Mouse (Mus musculus) left cerebral cortex, adult 9 months (tissue): Measurements from ENCODE around the gene Tnks2.
"Not testable (repeated sequence)": the region's sequence is repeated elsewhere in the genome, so short reads cannot be mapped to it uniquely, and the experiment has no call there.

Experiments
- DNase-seq, 2 experiments: peaks; one replicate each; pipeline ENCODE4 v3.0.0; 2022; ENCODE audit warnings: low spot score in 2 of 2

The Tnks2 gene

GRCm38 (mm10) chr19:36822701-36823100 is 11.3 kb upstream of the Tnks2 start:
- no peak for DNase-seq

- no peak for DNase-seq
Observed at GRCm38 (mm10) chr19:36827650-36828049, 6.4 kb upstream of the Tnks2 start.

GRCm38 (mm10) chr19:36828322-36828721 is 5.7 kb upstream of the Tnks2 start:
- DNase-seq, result no peak

GRCm38 (mm10) chr19:36832951-36833787 is 863 bp upstream of the Tnks2 start:
- DNase-seq, result no peak

- no peak for DNase-seq
Observed at GRCm38 (mm10) chr19:36834532-36835431, 750 bp downstream of the Tnks2 start.

GRCm38 (mm10) chr19:36836035-36836434 is 2.0 kb downstream of the Tnks2 start:
- no peak for DNase-seq

GRCm38 (mm10) chr19:36840301-36840700 is 6.3 kb downstream of the Tnks2 start:
- DNase-seq, result no peak

- no peak for DNase-seq
Observed at GRCm38 (mm10) chr19:36843866-36844265, 9.8 kb downstream of the Tnks2 start.

GRCm38 (mm10) chr19:36845924-36846323 is 11.9 kb downstream of the Tnks2 start:
- DNase-seq, result no peak

- no peak for DNase-seq
Observed at GRCm38 (mm10) chr19:36853831-36854230, 19.8 kb downstream of the Tnks2 start.

- no peak for DNase-seq
Observed at GRCm38 (mm10) chr19:36857851-36858250, 23.8 kb downstream of the Tnks2 start.

GRCm38 (mm10) chr19:36860393-36860792 is 26.4 kb downstream of the Tnks2 start:
- no peak for DNase-seq

GRCm38 (mm10) chr19:36865905-36866304 is 31.9 kb downstream of the Tnks2 start:
- no peak for DNase-seq

GRCm38 (mm10) chr19:36867416-36867815 is 33.4 kb downstream of the Tnks2 start:
- DNase-seq, result no peak

GRCm38 (mm10) chr19:36868675-36869074 is 34.6 kb downstream of the Tnks2 start:
- DNase-seq, result not testable (repeated sequence)

GRCm38 (mm10) chr19:36874651-36875050 is 40.6 kb downstream of the Tnks2 start:
- DNase-seq, result no peak

- no peak for DNase-seq
Observed at GRCm38 (mm10) chr19:36877329-36877728, 43.3 kb downstream of the Tnks2 start.

GRCm38 (mm10) chr19:36878743-36879495 is 44.9 kb downstream of the Tnks2 start:
- no peak for DNase-seq

GRCm38 (mm10) chr19:36883119-36883518 is 49.1 kb downstream of the Tnks2 start:
- peak in 1 of 2 experiments; percentile 12 for DNase-seq

- no peak for DNase-seq
Observed at GRCm38 (mm10) chr19:36886316-36886715, 52.3 kb downstream of the Tnks2 start.

GRCm38 (mm10) chr19:36887706-36888105 is 53.7 kb downstream of the Tnks2 start:
- no peak for DNase-seq

GRCm38 (mm10) chr19:36891746-36892145 is 57.7 kb downstream of the Tnks2 start:
- DNase-seq, result no peak
